22 mouse cellular contexts compared by ENCODE assay signal in the genomic region with DNA sequence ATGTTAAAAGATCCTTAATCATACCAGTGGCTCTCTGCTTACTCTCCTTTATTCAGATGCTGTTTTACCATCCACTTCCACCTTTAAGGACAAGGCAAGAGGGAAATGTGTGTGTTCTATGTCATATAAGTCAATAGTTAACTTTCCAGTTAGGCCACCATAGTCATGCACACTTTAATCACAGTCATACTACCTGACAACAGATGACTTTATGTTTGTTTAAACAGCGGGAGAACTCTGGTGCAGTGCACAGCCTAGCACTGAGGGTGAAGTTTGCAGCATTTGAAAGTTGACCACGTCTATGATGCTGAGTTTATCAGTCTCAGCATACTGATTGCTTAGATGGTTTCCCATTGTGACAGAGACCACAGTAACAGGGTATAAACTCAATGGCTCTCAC.
DNase-seq lines count a peak whose midpoint lies in the region; ATAC-seq and TF ChIP-seq lines count a peak whose summit lies in the region.
"Had no signal": no experiment of that assay in that cellular context is flagged by ENCODE, and none has a peak within 500 bp of the region (broad histone marks: within the 10 kb centered on the region; RNA-seq: fewer than 3 reads in every experiment).

No protein-coding gene starts in this region.

- H3K4me3 ChIP-seq in intestine, embryonic 14.5 days (ENCODE audit: low read depth, low read length): no peak overlapping the region
- H3K4me3 ChIP-seq in intestine, embryonic 15.5 days (replicated peaks): no peak overlapping the region
- H3K4me3 ChIP-seq in intestine, postnatal 0 days (ENCODE audit: low read depth, low read length): no peak overlapping the region
- no peak overlapping the region for H3K4me3 ChIP-seq in hindbrain, postnatal 0 days (ENCODE audit: low read length)
- H3K4me3 ChIP-seq: embryonic facial prominence, embryonic 13.5 days; embryonic facial prominence, embryonic 15.5 days; erythroblast, embryonic 14.5 days; forebrain, embryonic 10.5 days; forebrain, embryonic 12.5 days had no signal

- no peak for TF ChIP-seq CTCF in intestine, postnatal 0 days (IDR thresholded peaks at IDR 0.05; ENCODE audit: low read depth)
- TF ChIP-seq CTCF in hindbrain, postnatal 0 days (IDR thresholded peaks at IDR 0.05; ENCODE audit: low read depth): no peak

- 39% methylated on average over 2 of the region's 2 CpGs for WGBS in intestine, embryonic 14.5 days
- WGBS in intestine, embryonic 15.5 days: 26% methylated on average over 2 of the region's 2 CpGs
- WGBS in intestine, postnatal 0 days: 17% methylated on average over 2 of the region's 2 CpGs
- 79% methylated on average over 2 of the region's 2 CpGs for WGBS in hindbrain, postnatal 0 days

- no peaks in the 10 kb centered on the region for H3K9me3 ChIP-seq in intestine, embryonic 14.5 days (ENCODE audit: control insufficient read depth, low read length)
- no peaks in the 10 kb centered on the region for H3K9me3 ChIP-seq in intestine, embryonic 15.5 days
- no peaks in the 10 kb centered on the region for H3K9me3 ChIP-seq in intestine, postnatal 0 days (ENCODE audit: control insufficient read depth)
- no peaks in the 10 kb centered on the region for H3K9me3 ChIP-seq in hindbrain, postnatal 0 days (ENCODE audit: low read length)
- H3K9me3 ChIP-seq: embryonic facial prominence, embryonic 13.5 days; embryonic facial prominence, embryonic 15.5 days; forebrain, embryonic 10.5 days; forebrain, embryonic 12.5 days had no signal

- no peak overlapping the region for H3K27ac ChIP-seq in intestine, embryonic 14.5 days (ENCODE audit: low read depth)
- no peak overlapping the region for H3K27ac ChIP-seq in intestine, embryonic 15.5 days
- no peak overlapping the region for H3K27ac ChIP-seq in intestine, postnatal 0 days (ENCODE audit: low read depth, low read length)
- H3K27ac ChIP-seq in hindbrain, postnatal 0 days: no peak overlapping the region
- H3K27ac ChIP-seq: embryonic facial prominence, embryonic 13.5 days; embryonic facial prominence, embryonic 15.5 days; forebrain, embryonic 10.5 days; forebrain, embryonic 12.5 days had no signal

- no peaks in the 10 kb centered on the region; the same call in 1 of the 2 replicates for H3K4me1 ChIP-seq in intestine, embryonic 14.5 days (replicated peaks; ENCODE audit: control insufficient read depth, insufficient read depth, low read length)
- no peaks in the 10 kb centered on the region for H3K4me1 ChIP-seq in intestine, embryonic 15.5 days (replicated peaks)
- H3K4me1 ChIP-seq in intestine, postnatal 0 days (replicated peaks; ENCODE audit: control insufficient read depth, insufficient read depth, low read length): no peaks in the 10 kb centered on the region
- no peaks in the 10 kb centered on the region for H3K4me1 ChIP-seq in hindbrain, postnatal 0 days (ENCODE audit: insufficient read depth, low read length)

- peak; percentile 81 for ATAC-seq in intestine, embryonic 14.5 days (replicated peaks; ENCODE audit: low FRiP score, low TSS enrichment, low read depth)
- ATAC-seq in intestine, embryonic 15.5 days: peak; percentile 95
- ATAC-seq in intestine, postnatal 0 days: peak; percentile 64; the same call in 1 of the 2 replicates
- ATAC-seq in hindbrain, postnatal 0 days: no peak
- ATAC-seq in granulocyte monocyte progenitor cell, adult 5-6 weeks (replicated peaks; ENCODE audit: poor library complexity, severe bottlenecking): no peak
- ATAC-seq: forebrain, embryonic 14.5 days had no signal

- no peak overlapping the region for H3K9ac ChIP-seq in intestine, embryonic 14.5 days (ENCODE audit: low read length)
- no peak overlapping the region for H3K9ac ChIP-seq in intestine, embryonic 15.5 days
- no peak overlapping the region for H3K9ac ChIP-seq in intestine, postnatal 0 days (ENCODE audit: low read depth, low read length)
- H3K9ac ChIP-seq in hindbrain, postnatal 0 days (replicated peaks; ENCODE audit: low read length): no peak overlapping the region
- H3K9ac ChIP-seq: embryonic facial prominence, embryonic 13.5 days; embryonic facial prominence, embryonic 15.5 days; forebrain, embryonic 12.5 days had no signal

- no peaks in the 10 kb centered on the region for H3K36me3 ChIP-seq in intestine, embryonic 14.5 days (ENCODE audit: control insufficient read depth, insufficient read depth, low read length)
- H3K36me3 ChIP-seq in intestine, embryonic 15.5 days: no peaks in the 10 kb centered on the region
- no peaks in the 10 kb centered on the region for H3K36me3 ChIP-seq in intestine, postnatal 0 days (ENCODE audit: control insufficient read depth, insufficient read depth)
- no peaks in the 10 kb centered on the region for H3K36me3 ChIP-seq in hindbrain, postnatal 0 days (ENCODE audit: insufficient read depth, low read length)
- H3K36me3 ChIP-seq: embryonic facial prominence, embryonic 13.5 days; embryonic facial prominence, embryonic 15.5 days; forebrain, embryonic 10.5 days; forebrain, embryonic 12.5 days had no signal

- no peak overlapping the region for H3K4me2 ChIP-seq in intestine, embryonic 14.5 days (ENCODE audit: low read length)
- no peak overlapping the region for H3K4me2 ChIP-seq in intestine, embryonic 15.5 days (replicated peaks)
- no peak overlapping the region for H3K4me2 ChIP-seq in intestine, postnatal 0 days (replicated peaks; ENCODE audit: low read depth)
- no peak overlapping the region for H3K4me2 ChIP-seq in hindbrain, postnatal 0 days (ENCODE audit: low read depth, low read length)
- H3K4me2 ChIP-seq: embryonic facial prominence, embryonic 13.5 days; embryonic facial prominence, embryonic 15.5 days; forebrain, embryonic 12.5 days had no signal

- no peaks in the 10 kb centered on the region for H3K27me3 ChIP-seq in intestine, embryonic 14.5 days (replicated peaks; ENCODE audit: control insufficient read depth, insufficient read depth, low read length)
- H3K27me3 ChIP-seq in intestine, embryonic 15.5 days (replicated peaks): no peaks in the 10 kb centered on the region
- H3K27me3 ChIP-seq in intestine, postnatal 0 days (replicated peaks; ENCODE audit: control insufficient read depth, insufficient read depth, low read length): no peaks in the 10 kb centered on the region
- H3K27me3 ChIP-seq in hindbrain, postnatal 0 days (ENCODE audit: insufficient read depth, low read length): no peaks in the 10 kb centered on the region
- H3K27me3 ChIP-seq: embryonic facial prominence, embryonic 13.5 days; embryonic facial prominence, embryonic 15.5 days; forebrain, embryonic 12.5 days had no signal

- DNase-seq in intestine, embryonic 14.5 days (ENCODE audit: low spot score): no peak
- no peak for DNase-seq in hindbrain, postnatal 0 days (ENCODE audit: low spot score)
- DNase-seq in layer of hippocampus, adult 9-10 months (ENCODE audit: low spot score): no peak
- DNase-seq: adrenal gland, adult 2 months; adrenal gland, postnatal 10 days; adrenal gland, postnatal 25 days; cerebellum, adult 11 months; cerebellum, adult 18-20 months; cerebellum, adult 8-10 months; cerebellum, adult 9-11 months; cerebellum, postnatal 14 days; cerebellum, postnatal 36 days; embryo, embryonic 11 days had no signal

Comparison
In these comparisons a context has a peak if more than half of its experiments do, and no peak if none do; other contexts are left out.
1. ATAC-seq: peak in intestine, embryonic 14.5 days (single experiment), intestine, embryonic 15.5 days (single experiment) and intestine, postnatal 0 days (single experiment); none in hindbrain, postnatal 0 days (single experiment) and granulocyte monocyte progenitor cell, adult 5-6 weeks (single experiment).